Comparison of ENCODE assay signal across 11 mouse cellular contexts in the genomic region with DNA sequence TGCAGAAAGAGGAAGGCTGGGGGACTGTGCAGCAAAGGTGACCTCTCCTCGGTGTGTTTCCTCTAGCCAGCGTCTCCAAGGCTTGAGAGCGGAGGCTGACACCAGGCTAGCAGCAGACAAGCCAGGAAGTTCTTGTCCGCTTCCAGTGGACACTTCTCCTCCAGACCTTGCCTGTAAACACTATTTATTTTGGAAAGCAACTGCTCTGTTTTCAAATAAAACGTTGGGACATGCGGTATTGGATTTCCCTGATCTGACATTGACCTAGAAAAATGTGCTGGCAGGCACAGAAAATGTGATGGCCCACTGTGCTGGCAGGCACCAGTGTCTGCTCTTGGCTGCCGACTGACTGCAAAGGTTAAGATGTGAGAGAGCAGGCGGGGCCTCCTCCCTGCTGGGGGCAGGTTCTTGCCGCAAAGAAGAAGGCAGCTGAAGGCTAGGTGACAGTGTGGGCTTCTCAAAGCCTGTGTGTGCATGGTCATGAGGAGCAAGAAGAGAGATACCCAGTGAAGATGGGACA. TPM values are rescaled to one million over a fixed set of nuclear protein-coding genes. Genes with fewer than 3 reads are reported as not detected.
DNase-seq lines count a peak whose midpoint lies in the region; ATAC-seq and TF ChIP-seq lines count a peak whose summit lies in the region.
"Had no signal": no experiment of that assay in that cellular context is flagged by ENCODE, and none has a peak within 500 bp of the region (broad histone marks: within the 10 kb centered on the region; RNA-seq: fewer than 3 reads in every experiment).

No protein-coding gene starts in this region.

- no peak for ATAC-seq in kidney, postnatal 0 days (replicated peaks; ENCODE audit: low FRiP score, low read depth)
- ATAC-seq in intestine, embryonic 16.5 days: no peak
- no peak for ATAC-seq in forebrain, embryonic 12.5 days (ENCODE audit: low FRiP score)
- ATAC-seq: liver, embryonic 12.5 days had no signal

- peaks cover 12% of the 10 kb centered on the region for H3K4me1 ChIP-seq in kidney, postnatal 0 days (replicated peaks; ENCODE audit: insufficient read depth, low read length)
- peaks cover 19% of the 10 kb centered on the region for H3K4me1 ChIP-seq in intestine, embryonic 16.5 days (ENCODE audit: control insufficient read depth, insufficient read depth, low read length)
- peaks cover 5% of the 10 kb centered on the region; the same call in 1 of the 2 replicates for H3K4me1 ChIP-seq in forebrain, embryonic 12.5 days
- H3K4me1 ChIP-seq: neural tube, embryonic 13.5 days had no signal

- DNase-seq in left cerebral cortex, adult 2 months (ENCODE audit: extremely low spot score in 1 of 2, low spot score in 2 of 2): no peak
- DNase-seq in left cerebral cortex, postnatal 4 days: no peak
- peak; percentile 71 to 75 for DNase-seq in adrenal gland, postnatal 36 days
- DNase-seq in cerebellum, postnatal 10 days: peak; percentile 75 to 80
- DNase-seq in kidney, postnatal 0 days (ENCODE audit: low spot score): peak; percentile 36
- DNase-seq: spleen, adult 18-20 months had no signal

- H3K36me3 ChIP-seq in kidney, postnatal 0 days (ENCODE audit: insufficient read depth, low read length): no peaks in the 10 kb centered on the region
- H3K36me3 ChIP-seq in intestine, embryonic 16.5 days (ENCODE audit: control insufficient read depth, insufficient read depth, low read length): no peaks in the 10 kb centered on the region
- H3K36me3 ChIP-seq in forebrain, embryonic 12.5 days (replicated peaks): no peaks in the 10 kb centered on the region
- H3K36me3 ChIP-seq: liver, embryonic 12.5 days; neural tube, embryonic 13.5 days had no signal

- H3K4me3 ChIP-seq in left cerebral cortex, adult 2 months: no peak overlapping the region
- H3K4me3 ChIP-seq in kidney, postnatal 0 days (replicated peaks; ENCODE audit: low read depth, low read length): no peak overlapping the region
- H3K4me3 ChIP-seq in intestine, embryonic 16.5 days (ENCODE audit: low read length): no peak overlapping the region
- H3K4me3 ChIP-seq in forebrain, embryonic 12.5 days (replicated peaks): no peak overlapping the region
- H3K4me3 ChIP-seq: liver, embryonic 12.5 days; neural tube, embryonic 13.5 days had no signal

- TF ChIP-seq CTCF in left cerebral cortex, adult 2 months (IDR thresholded peaks at IDR 0.05): no peak
- no peak for TF ChIP-seq CTCF in kidney, postnatal 0 days (IDR thresholded peaks at IDR 0.05; ENCODE audit: low read depth)

- peak overlapping the region; percentile 13; the same call in 1 of the 2 replicates for H3K27ac ChIP-seq in left cerebral cortex, adult 2 months
- no peak overlapping the region for H3K27ac ChIP-seq in kidney, postnatal 0 days
- no peak overlapping the region for H3K27ac ChIP-seq in intestine, embryonic 16.5 days (ENCODE audit: low read length)
- H3K27ac ChIP-seq in forebrain, embryonic 12.5 days: no peak overlapping the region
- H3K27ac ChIP-seq: liver, embryonic 12.5 days; neural tube, embryonic 13.5 days had no signal

- WGBS in kidney, postnatal 0 days: 33% methylated on average over 9 of the region's 9 CpGs
- 64% methylated on average over 9 of the region's 9 CpGs for WGBS in intestine, embryonic 16.5 days
- WGBS in forebrain, embryonic 12.5 days: 74% methylated on average over 9 of the region's 9 CpGs

- no peaks in the 10 kb centered on the region for H3K27me3 ChIP-seq in kidney, postnatal 0 days (ENCODE audit: insufficient read depth, low read length)
- H3K27me3 ChIP-seq in intestine, embryonic 16.5 days (replicated peaks; ENCODE audit: control insufficient read depth, insufficient read depth, low read length): no peaks in the 10 kb centered on the region
- peaks cover 6% of the 10 kb centered on the region; the same call in 1 of the 2 replicates for H3K27me3 ChIP-seq in forebrain, embryonic 12.5 days
- H3K27me3 ChIP-seq: liver, embryonic 12.5 days; neural tube, embryonic 13.5 days had no signal

- intact Hi-C loops in left cerebral cortex, adult 2 months (cut with DNase I): no loop called here
- intact Hi-C loops in left cerebral cortex, postnatal 4 days (cut with DNase I): loop anchor here (10.0 kb wide), 1 partner anchor 150 kb away; no protein-coding TSS in a partner anchor

- no peak overlapping the region for H3K4me2 ChIP-seq in kidney, postnatal 0 days (ENCODE audit: low read length)
- no peak overlapping the region for H3K4me2 ChIP-seq in intestine, embryonic 16.5 days (ENCODE audit: low read depth, low read length)
- no peak overlapping the region for H3K4me2 ChIP-seq in forebrain, embryonic 12.5 days
- H3K4me2 ChIP-seq: liver, embryonic 12.5 days; midbrain, embryonic 11.5 days; neural tube, embryonic 13.5 days had no signal

- H3K9ac ChIP-seq in kidney, postnatal 0 days (ENCODE audit: low read depth, low read length): no peak overlapping the region
- H3K9ac ChIP-seq in intestine, embryonic 16.5 days (ENCODE audit: low read depth, low read length): no peak overlapping the region
- H3K9ac ChIP-seq in forebrain, embryonic 12.5 days: no peak overlapping the region
- H3K9ac ChIP-seq: liver, embryonic 12.5 days; neural tube, embryonic 13.5 days had no signal

- H3K9me3 ChIP-seq in kidney, postnatal 0 days (replicated peaks; ENCODE audit: low read length): no peaks in the 10 kb centered on the region
- H3K9me3 ChIP-seq in intestine, embryonic 16.5 days (ENCODE audit: control insufficient read depth, low read length): no peaks in the 10 kb centered on the region
- no peaks in the 10 kb centered on the region for H3K9me3 ChIP-seq in forebrain, embryonic 12.5 days
- H3K9me3 ChIP-seq: liver, embryonic 12.5 days; neural tube, embryonic 13.5 days had no signal

RNA-seq across cellular contexts. Expression of gene Dkk3, which starts 26.4 kb away (rescaled TPM):
- total RNA-seq in left cerebral cortex, adult 2 months (2021): 100 to 1,000 TPM; 164 to 198 TPM
- total RNA-seq in left cerebral cortex, postnatal 4 days (2021): 10 to 100 TPM; 58.4 to 59.0 TPM
- 10 to 100 TPM; 15.9 to 18.9 TPM for total RNA-seq in adrenal gland, postnatal 36 days (2021)
- 23.8 and 26.5 TPM in 2 replicates for polyA plus RNA-seq in kidney, postnatal 0 days (2015; fragmentation: Nextera tagmentation; extraction: Ambion mirVana)
- polyA plus RNA-seq in intestine, embryonic 16.5 days (2015; fragmentation: Nextera tagmentation; extraction: Ambion mirVana): 26.1 and 26.7 TPM in 2 replicates
- polyA plus RNA-seq in forebrain, embryonic 12.5 days (2016; fragmentation: Nextera tagmentation; extraction: Ambion mirVana): 21.5 and 28.7 TPM in 2 replicates

RNA-seq across cellular contexts. Expression of gene Mical2, which starts 40.4 kb away (rescaled TPM):
- 100 to 1,000 TPM; 652 to 703 TPM for total RNA-seq in left cerebral cortex, adult 2 months (2021)
- 100 to 1,000 TPM; 109 to 114 TPM for total RNA-seq in left cerebral cortex, postnatal 4 days (2021)
- 10 to 100 TPM in 1 of 2 experiments, 1 to 10 TPM in 1; 8.5 to 19.7 TPM for total RNA-seq in adrenal gland, postnatal 36 days (2021)
- polyA plus RNA-seq in kidney, postnatal 0 days (2015; fragmentation: Nextera tagmentation; extraction: Ambion mirVana): 5.1 and 5.7 TPM in 2 replicates
- polyA plus RNA-seq in intestine, embryonic 16.5 days (2015; fragmentation: Nextera tagmentation; extraction: Ambion mirVana): 18.3 and 19.0 TPM in 2 replicates
- 2.3 and 3.4 TPM in 2 replicates for polyA plus RNA-seq in forebrain, embryonic 12.5 days (2016; fragmentation: Nextera tagmentation; extraction: Ambion mirVana)

Comparison
In these comparisons a context has a peak if more than half of its experiments do, and no peak if none do; other contexts are left out.
1. RNA of gene Mical2, which starts 40.4 kb away (total RNA-seq): 652 to 703 TPM in left cerebral cortex, adult 2 months; 109 to 114 TPM in left cerebral cortex, postnatal 4 days and 8.5 to 19.7 TPM in adrenal gland, postnatal 36 days; every median in the first group is over 4 times any median in the second.
2. DNase-seq: peak in adrenal gland, postnatal 36 days (2 of 2), cerebellum, postnatal 10 days (2 of 2) and kidney, postnatal 0 days (single experiment); none in left cerebral cortex, adult 2 months (0 of 2) and left cerebral cortex, postnatal 4 days (single experiment).